In the genomic region with DNA sequence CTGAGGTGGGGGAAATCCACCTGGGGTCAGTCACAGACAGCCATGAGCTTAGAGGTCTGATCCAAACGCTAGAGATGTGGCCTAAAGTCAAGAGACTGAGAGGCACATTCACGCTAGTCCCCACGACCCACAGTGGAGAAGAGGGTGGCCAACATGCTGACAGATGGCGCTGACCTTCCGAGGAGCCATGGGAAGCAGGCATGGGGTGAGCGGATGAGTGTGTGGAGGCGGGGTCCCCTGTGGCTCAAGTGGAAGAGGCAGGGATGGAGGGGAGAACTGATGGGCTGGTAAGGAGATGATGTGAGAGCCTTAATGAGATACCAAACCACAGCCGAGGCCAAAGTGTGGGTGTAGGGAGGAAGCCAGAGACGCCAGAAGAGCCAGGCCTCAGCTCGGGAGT, we compare ENCODE assay signal across 19 mouse cellular contexts. TPM values are rescaled to one million over a fixed set of nuclear protein-coding genes. Genes with fewer than 3 reads are reported as not detected.
DNase-seq lines count a peak whose midpoint lies in the region; ATAC-seq and TF ChIP-seq lines count a peak whose summit lies in the region.
"Had no signal": no experiment of that assay in that cellular context is flagged by ENCODE, and none has a peak within 500 bp of the region (broad histone marks: within the 10 kb centered on the region; RNA-seq: fewer than 3 reads in every experiment).

No protein-coding gene starts in this region.

- no peaks in the 10 kb centered on the region for H3K27me3 ChIP-seq in heart, embryonic 13.5 days (replicated peaks)
- no peaks in the 10 kb centered on the region for H3K27me3 ChIP-seq in midbrain, embryonic 10.5 days (ENCODE audit: low read depth, poor library complexity, severe bottlenecking)
- H3K27me3 ChIP-seq in midbrain, embryonic 14.5 days (ENCODE audit: control insufficient read depth, insufficient read depth, low read length), result no peaks in the 10 kb centered on the region
- H3K27me3 ChIP-seq in stomach, postnatal 0 days (ENCODE audit: control insufficient read depth, insufficient read depth, low read length), result no peaks in the 10 kb centered on the region
- H3K27me3 ChIP-seq: stomach, embryonic 15.5 days had no signal

- H3K4me3 ChIP-seq in heart, embryonic 13.5 days, result no peak overlapping the region
- no peak overlapping the region for H3K4me3 ChIP-seq in midbrain, embryonic 10.5 days
- no peak overlapping the region for H3K4me3 ChIP-seq in midbrain, embryonic 14.5 days (replicated peaks; ENCODE audit: low read depth, low read length)
- no peak overlapping the region for H3K4me3 ChIP-seq in stomach, postnatal 0 days (ENCODE audit: low read depth, low read length)
- H3K4me3 ChIP-seq: stomach, embryonic 15.5 days had no signal

- TF ChIP-seq CTCF in stomach, postnatal 0 days (IDR thresholded peaks at IDR 0.05; ENCODE audit: low read depth), result no peak

- H3K9ac ChIP-seq in heart, embryonic 13.5 days, result 0 out of 2 replicates have a peak overlapping the region, but pooled peaks have one; percentile 0
- H3K9ac ChIP-seq in midbrain, embryonic 14.5 days (replicated peaks; ENCODE audit: low read length), result no peak overlapping the region
- H3K9ac ChIP-seq in stomach, postnatal 0 days (ENCODE audit: low read length), result no peak overlapping the region
- H3K9ac ChIP-seq: liver, postnatal 0 days; stomach, embryonic 15.5 days had no signal

- peaks cover 37% of the 10 kb centered on the region for H3K4me1 ChIP-seq in heart, embryonic 13.5 days
- peaks cover 43% of the 10 kb centered on the region for H3K4me1 ChIP-seq in midbrain, embryonic 10.5 days
- H3K4me1 ChIP-seq in midbrain, embryonic 14.5 days (ENCODE audit: control insufficient read depth, insufficient read depth, low read length), result peaks cover 9% of the 10 kb centered on the region; the same call in 1 of the 2 replicates
- no peaks in the 10 kb centered on the region for H3K4me1 ChIP-seq in stomach, postnatal 0 days (replicated peaks; ENCODE audit: control insufficient read depth, insufficient read depth)

- intact Hi-C loops in heart, postnatal 14 days (cut with DNase I), result no loop called here

- no peak for ATAC-seq in heart, embryonic 13.5 days (ENCODE audit: extremely low read depth, insufficient number of reproducible peaks, low FRiP score, low TSS enrichment)
- no peak for ATAC-seq in midbrain, embryonic 14.5 days (ENCODE audit: low FRiP score, low TSS enrichment)
- ATAC-seq in stomach, postnatal 0 days (ENCODE audit: low FRiP score, low TSS enrichment), result no peak
- ATAC-seq: intestine, embryonic 16.5 days; liver, postnatal 0 days had no signal

- TF ChIP-seq EP300 in stomach, postnatal 0 days (optimal IDR thresholded peaks at IDR 0.05), result no peak

- H3K9me3 ChIP-seq in heart, embryonic 13.5 days, result no peaks in the 10 kb centered on the region
- H3K9me3 ChIP-seq in midbrain, embryonic 10.5 days (replicated peaks), result no peaks in the 10 kb centered on the region
- no peaks in the 10 kb centered on the region for H3K9me3 ChIP-seq in midbrain, embryonic 14.5 days (ENCODE audit: control insufficient read depth, low read length)
- no peaks in the 10 kb centered on the region for H3K9me3 ChIP-seq in stomach, postnatal 0 days (ENCODE audit: control insufficient read depth, low read length)
- H3K9me3 ChIP-seq: stomach, embryonic 15.5 days had no signal

- peaks cover 42% of the 10 kb centered on the region for H3K36me3 ChIP-seq in heart, embryonic 13.5 days
- peaks cover 31% of the 10 kb centered on the region for H3K36me3 ChIP-seq in midbrain, embryonic 10.5 days
- H3K36me3 ChIP-seq in midbrain, embryonic 14.5 days (ENCODE audit: control insufficient read depth, insufficient read depth, low read length), result peaks cover 31% of the 10 kb centered on the region
- peaks cover 7% of the 10 kb centered on the region; the same call in 1 of the 2 replicates for H3K36me3 ChIP-seq in stomach, postnatal 0 days (ENCODE audit: control insufficient read depth, insufficient read depth, low read length)

- no peak for DNase-seq in heart, postnatal 14 days
- no peak for DNase-seq in midbrain, embryonic 10.5 days (ENCODE audit: low spot score)
- no peak for DNase-seq in midbrain, embryonic 14.5 days
- peak; percentile 74 for DNase-seq in cerebellum, adult 9-10 months
- DNase-seq in stomach, postnatal 0 days (ENCODE audit: low spot score), result no peak
- DNase-seq in left cerebral cortex, adult 11 months (ENCODE audit: low spot score), result no peak
- DNase-seq: embryo, embryonic 11 days; gastrocnemius, postnatal 10 days; heart, adult 11 months; heart, postnatal 4 days; left cerebral cortex, postnatal 4 days; liver; liver, postnatal 0 days; lung, postnatal 10 days; retina, postnatal 1 day had no signal

- 79% methylated on average over 10 of the region's 10 CpGs for WGBS in heart, embryonic 13.5 days
- WGBS in midbrain, embryonic 10.5 days, result 91% methylated on average over 10 of the region's 10 CpGs
- 92% methylated on average over 10 of the region's 10 CpGs for WGBS in midbrain, embryonic 14.5 days
- WGBS in stomach, postnatal 0 days, result 87% methylated on average over 10 of the region's 10 CpGs

- no peak overlapping the region for H3K4me2 ChIP-seq in heart, embryonic 13.5 days
- no peak overlapping the region for H3K4me2 ChIP-seq in midbrain, embryonic 14.5 days (ENCODE audit: low read length)
- H3K4me2 ChIP-seq in stomach, postnatal 0 days (replicated peaks; ENCODE audit: low read depth), result no peak overlapping the region
- H3K4me2 ChIP-seq: stomach, embryonic 15.5 days had no signal

- no peak overlapping the region for H3K27ac ChIP-seq in heart, embryonic 13.5 days (replicated peaks)
- H3K27ac ChIP-seq in midbrain, embryonic 10.5 days (replicated peaks), result peak overlapping the region; percentile 39
- no peak overlapping the region for H3K27ac ChIP-seq in midbrain, embryonic 14.5 days (replicated peaks; ENCODE audit: low read depth, low read length)
- no peak overlapping the region for H3K27ac ChIP-seq in stomach, postnatal 0 days (replicated peaks)
- H3K27ac ChIP-seq: kidney, postnatal 0 days; stomach, embryonic 15.5 days had no signal

RNA-seq across cellular contexts. Expression of gene Appl2, which starts 16.8 kb away (rescaled TPM):
- polyA plus RNA-seq in heart, embryonic 13.5 days (2015; fragmentation: Nextera tagmentation; extraction: Ambion mirVana), result 23.4 and 29.3 TPM in 2 replicates
- total RNA-seq in heart, postnatal 14 days (2021), result 10 to 100 TPM; 34.6 to 37.1 TPM
- polyA plus RNA-seq in midbrain, embryonic 10.5 days (2016; fragmentation: Nextera tagmentation; extraction: Ambion mirVana), result 30.8 and 37.0 TPM in 2 replicates
- polyA plus RNA-seq in midbrain, embryonic 14.5 days (2014; fragmentation: Nextera tagmentation; extraction: Ambion mirVana), result 27.9 and 38.7 TPM in 2 replicates
- polyA plus RNA-seq in stomach, postnatal 0 days (2015; fragmentation: Nextera tagmentation; extraction: Ambion mirVana), result 34.3 and 35.8 TPM in 2 replicates
